Mouse (Mus musculus) lung, adult 2 months (tissue): ENCODE measurements around the gene Spaar.

Experiments
- CTCF ChIP-seq: fragments of 200-500 bp; IDR thresholded peaks from 2 replicates; pipeline ENCODE4 v1.5.1; 2011; ENCODE audit warnings: mild to moderate bottlenecking, low read length, control low read depth; ENCODE audit not compliant: insufficient read depth
- POLR2A ChIP-seq: fragments of 200-500 bp; IDR thresholded peaks from 2 replicates; pipeline ENCODE4 v1.6.1; 2011; ENCODE audit warnings: low read depth, mild to moderate bottlenecking, control low read depth, low read length, borderline replicate concordance; ENCODE audit errors: extremely low read depth

DNA sequence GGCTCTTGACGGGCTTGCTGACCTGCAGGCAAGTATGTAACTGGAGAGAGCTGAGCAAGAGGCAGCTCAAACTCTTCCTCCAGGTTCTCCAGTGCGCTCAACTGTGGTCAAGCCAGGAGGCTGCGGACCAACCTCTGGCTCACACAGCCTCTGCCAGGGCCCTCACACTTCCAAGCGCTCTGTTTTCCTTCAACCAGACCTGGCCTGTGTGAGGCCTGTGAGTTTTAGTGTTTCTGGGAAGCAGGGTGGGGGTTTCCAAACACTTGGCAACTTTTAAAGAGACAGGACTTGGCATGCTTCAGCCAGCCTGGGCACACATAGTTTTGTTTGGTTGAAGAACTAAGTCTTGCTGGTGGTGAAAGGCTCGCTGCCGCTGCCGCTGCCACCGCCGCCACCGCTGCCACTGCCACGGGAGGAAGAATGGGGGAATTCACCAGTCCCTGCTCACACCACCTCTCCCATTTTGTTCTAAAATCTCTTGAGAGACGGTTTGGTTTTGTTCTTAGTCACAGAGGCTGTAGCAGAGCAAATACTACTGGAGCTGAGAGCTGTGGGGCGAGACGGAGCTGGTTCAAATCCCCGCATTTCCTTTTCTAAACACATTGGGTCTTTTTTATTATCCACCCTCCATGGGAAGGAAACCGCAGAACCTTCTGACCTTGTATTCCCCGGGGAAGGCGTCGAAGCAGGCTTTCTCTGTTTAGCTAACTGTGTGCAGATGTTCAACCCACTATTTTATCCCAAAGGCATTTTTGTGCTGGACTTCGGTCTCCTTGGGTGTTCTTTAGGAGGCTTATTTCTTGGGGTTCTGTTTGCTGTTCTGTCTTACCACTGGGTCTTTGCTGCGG lies 30.0 kb downstream of the Spaar start:
- TF ChIP-seq CTCF (no peak), POLR2A (no peak)
